Comparison of ENCODE assay signal across 9 mouse cellular contexts in the genomic region with DNA sequence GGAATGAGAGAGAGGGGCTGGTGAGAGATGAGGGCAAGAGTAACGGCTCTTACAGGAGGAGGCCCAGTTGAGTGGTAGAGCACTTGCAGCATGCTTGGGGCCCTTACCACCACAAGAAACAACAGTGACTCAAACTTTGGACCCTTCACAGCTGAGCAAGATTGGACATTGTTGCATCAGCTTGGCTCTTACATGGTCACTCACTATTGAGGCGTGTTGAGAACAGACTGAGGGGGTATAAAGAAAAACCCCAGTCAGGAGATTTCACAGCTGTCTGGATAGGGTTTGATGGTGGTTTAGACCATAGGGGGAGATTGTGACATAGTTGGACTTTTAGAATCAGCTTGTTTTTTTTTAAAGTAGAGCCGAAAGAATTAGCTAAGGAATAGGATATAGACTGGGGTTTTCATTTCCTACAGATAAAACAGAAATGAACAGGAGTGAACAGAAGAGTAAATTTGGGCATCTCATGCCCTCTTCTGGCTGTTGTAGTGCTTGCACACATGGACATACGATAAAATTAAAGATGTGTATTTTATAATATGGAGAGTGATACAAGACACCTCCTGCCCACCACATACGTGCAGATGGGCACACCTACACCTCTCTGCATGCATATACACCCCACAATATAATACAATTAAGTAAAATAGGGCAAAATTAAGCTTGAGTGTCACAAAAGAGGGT. TPM values are rescaled to one million over a fixed set of nuclear protein-coding genes. Genes with fewer than 3 reads are reported as not detected.
DNase-seq lines count a peak whose midpoint lies in the region; TF ChIP-seq lines count a peak whose summit lies in the region.
"Had no signal": no experiment of that assay in that cellular context is flagged by ENCODE, and none has a peak within 500 bp of the region (broad histone marks: within the 10 kb centered on the region; RNA-seq: fewer than 3 reads in every experiment).

No protein-coding gene starts in this region.

- H3K27me3 ChIP-seq in testis, adult 2 months (ENCODE audit: control insufficient read depth, insufficient read depth, low read length) = no peaks in the 10 kb centered on the region
- H3K27me3 ChIP-seq: embryonic facial prominence, embryonic 13.5 days had no signal

- no peak for TF ChIP-seq CTCF in testis, adult 2 months (IDR thresholded peaks at IDR 0.05; ENCODE audit: control insufficient read depth, insufficient read depth, insufficient replicate concordance, low read depth, low read length)

- peak; percentile 17 for DNase-seq in heart, postnatal 4 days
- no peak for DNase-seq in heart, adult 9 months (ENCODE audit: low spot score in 2 of 2)
- no peak for DNase-seq in testis, postnatal 14 days (ENCODE audit: low spot score)
- peak; percentile 23 to 50 for DNase-seq in kidney, postnatal 25 days
- DNase-seq in spleen, postnatal 10 days (ENCODE audit: low spot score in 2 of 2) = no peak
- DNase-seq in urinary bladder, postnatal 36 days (ENCODE audit: low spot score in 2 of 2) = no peak
- no peak for DNase-seq in urinary bladder, postnatal 4 days (ENCODE audit: low spot score in 2 of 2)

- no peak for TF ChIP-seq POLR2A in testis, adult 2 months (IDR thresholded peaks at IDR 0.05; ENCODE audit: control insufficient read depth, low read depth, low read length)

- no peak overlapping the region; the same call in 1 of the 2 replicates for H3K4me3 ChIP-seq in testis, adult 2 months (ENCODE audit: control insufficient read depth, low read depth, low read length)
- H3K4me3 ChIP-seq: embryonic facial prominence, embryonic 13.5 days had no signal

- H3K36me3 ChIP-seq in testis, adult 2 months (ENCODE audit: control insufficient read depth, insufficient read depth, low read length) = no peaks in the 10 kb centered on the region; the same call in 1 of the 2 replicates

- H3K4me1 ChIP-seq in testis, adult 2 months (ENCODE audit: control insufficient read depth, insufficient read depth, low read length) = no peaks in the 10 kb centered on the region
- H3K4me1 ChIP-seq: embryonic facial prominence, embryonic 13.5 days had no signal

- peak overlapping the region; percentile 66 for H3K27ac ChIP-seq in testis, adult 2 months (ENCODE audit: control insufficient read depth, insufficient read depth, low read depth, low read length)
- H3K27ac ChIP-seq: embryonic facial prominence, embryonic 13.5 days had no signal

RNA-seq across cellular contexts. Expression of a gene that starts 23.4 kb away (rescaled TPM):
- 10 to 100 TPM; 98.4 to 99.8 TPM for total RNA-seq in heart, postnatal 4 days (2021)
- 107 and 163 TPM in 2 replicates for polyA plus RNA-seq in testis, adult 2 months (2012; rRNA removed)

RNA-seq across cellular contexts. Expression of a gene that starts 51.2 kb away (rescaled TPM):
- total RNA-seq in heart, postnatal 4 days (2021) = 10 to 100 TPM; 83.0 to 94.2 TPM
- 2.0 and 2.2 TPM in 2 replicates for polyA plus RNA-seq in testis, adult 2 months (2012; rRNA removed)

Comparison
In these comparisons a context has a peak if more than half of its experiments do, and no peak if none do; other contexts are left out.
1. DNase-seq: peak in heart, postnatal 4 days (single experiment) and kidney, postnatal 25 days (2 of 2); none in heart, adult 9 months (0 of 2), testis, postnatal 14 days (single experiment), spleen, postnatal 10 days (0 of 2), urinary bladder, postnatal 36 days (0 of 2) and urinary bladder, postnatal 4 days (0 of 2).